Mouse (Mus musculus): ENCODE measurements around the gene Nek10.
A peak's percentile ranks its signal among the peaks of the same experiment; 100 is the strongest.
"Not testable (repeated sequence)": the region's sequence is repeated elsewhere in the genome, so short reads cannot be mapped to it uniquely, and the experiment has no call there.

Gene Nek10

DNA sequence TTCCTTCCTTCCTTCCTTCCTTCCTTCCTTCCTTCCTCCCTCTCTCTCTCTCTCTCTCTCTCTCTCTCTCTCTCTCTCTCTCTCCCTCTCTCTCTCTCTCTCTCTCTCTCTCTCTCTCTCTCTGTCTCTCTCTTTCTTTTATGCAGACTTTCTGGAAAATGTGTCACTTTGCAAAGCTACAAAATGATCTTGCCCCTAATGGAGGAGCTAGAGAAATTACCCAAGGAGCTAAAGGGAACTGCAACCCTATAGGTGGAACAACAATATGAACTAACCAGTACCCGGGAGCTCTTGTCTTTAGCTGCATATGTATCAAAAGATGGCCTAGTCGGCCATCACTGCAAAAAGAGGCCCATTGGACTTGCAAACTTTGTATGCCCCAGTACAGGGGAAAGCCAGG, at the start of gene Nek10:
Gene Nek10, plus strand, starts transcription at position 301 of the 400 bp plus-strand sequence.
- not testable (repeated sequence) for DNase-seq (ENCODE audit: low spot score)

DNA sequence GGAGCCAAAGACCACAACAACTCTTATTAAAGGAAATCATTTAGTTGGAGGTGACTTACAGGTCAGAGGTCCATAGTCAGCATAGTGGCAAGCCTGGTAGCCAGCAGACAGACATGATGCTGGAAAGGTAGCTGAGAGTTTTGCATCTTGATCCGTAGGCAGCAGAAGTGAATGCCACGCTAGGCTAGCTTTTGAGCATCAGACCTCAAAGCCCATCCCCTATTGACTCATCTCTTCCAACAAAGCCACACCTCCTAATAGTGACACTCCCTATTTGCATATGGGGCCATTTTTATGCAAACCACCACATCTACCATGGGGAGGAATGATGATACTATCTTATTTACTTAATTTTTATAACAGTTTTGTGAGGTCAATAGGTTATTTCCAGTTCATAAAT, 22.0 kb upstream of the Nek10 start:
- DNase-seq (ENCODE audit: low spot score) = no peak

DNA sequence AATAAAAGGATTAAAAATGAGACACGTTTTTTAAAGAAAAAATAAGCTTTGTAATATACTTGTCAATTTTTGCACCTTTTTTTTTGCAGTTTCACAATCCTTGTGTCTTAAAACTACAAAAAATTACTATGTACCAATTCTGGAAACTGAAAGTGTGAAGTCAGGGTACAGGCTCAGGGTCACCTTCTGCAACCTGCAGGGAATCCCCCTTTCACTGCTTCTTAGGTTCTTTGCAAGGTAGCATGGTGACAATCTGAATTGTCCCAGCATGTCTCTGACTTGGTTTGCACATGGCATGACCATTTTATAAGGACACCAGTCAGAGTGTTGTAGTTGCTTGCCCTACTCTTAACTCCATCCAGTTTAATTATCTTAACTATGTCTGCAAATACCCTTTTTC, 19.0 kb upstream of the Nek10 start:
- no peak for DNase-seq (ENCODE audit: low spot score)

DNA sequence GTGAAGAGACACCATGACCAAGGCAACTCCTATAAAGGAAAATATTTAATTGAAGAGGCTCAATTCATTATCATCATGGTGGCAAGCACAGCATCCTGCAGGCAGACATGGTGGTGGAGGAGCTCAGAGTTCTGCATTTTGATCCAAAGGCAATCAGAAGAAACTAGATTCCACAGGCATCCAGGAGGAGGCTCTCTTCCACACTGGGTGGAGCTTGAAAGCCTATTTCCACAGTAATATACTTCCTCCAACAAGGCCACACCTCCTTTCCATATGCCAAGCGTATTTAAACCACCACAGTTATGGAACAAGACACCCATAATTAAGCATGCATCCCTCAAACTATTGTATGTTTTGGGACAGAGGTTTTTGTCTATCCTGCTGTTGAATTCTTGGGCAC, 16.2 kb upstream of the Nek10 start:
- DNase-seq (ENCODE audit: low spot score) = no peak

DNA sequence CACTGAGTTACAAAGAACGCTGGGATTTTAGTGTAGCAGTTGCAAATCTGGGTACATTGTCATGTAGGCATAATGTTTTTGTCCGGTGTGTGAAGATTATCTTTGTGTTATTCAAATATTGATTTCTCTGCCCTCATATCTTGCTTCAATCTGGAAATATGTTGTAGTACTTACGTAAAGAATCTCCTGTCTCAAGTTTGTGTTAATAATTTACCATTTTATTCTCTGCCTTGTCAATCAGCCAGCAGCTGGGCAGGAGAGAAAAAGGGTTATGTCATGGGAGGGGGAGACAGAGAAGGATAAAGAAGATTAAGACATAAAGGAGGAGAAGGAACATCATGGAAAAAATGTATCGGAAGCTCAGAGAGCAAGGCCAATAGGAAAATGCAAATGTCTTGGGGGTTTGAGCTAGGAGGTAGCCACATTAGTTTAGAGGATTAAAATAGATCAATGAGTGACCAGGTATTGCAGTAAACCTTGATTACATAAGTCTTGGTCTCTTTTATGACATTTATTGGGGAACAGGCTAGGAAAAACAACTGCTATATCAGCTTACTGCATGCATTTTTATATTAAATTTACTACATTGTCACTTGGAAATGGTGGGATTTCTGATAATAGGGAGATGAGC, 13.3 kb upstream of the Nek10 start:
- no peak for DNase-seq (ENCODE audit: low spot score)

DNA sequence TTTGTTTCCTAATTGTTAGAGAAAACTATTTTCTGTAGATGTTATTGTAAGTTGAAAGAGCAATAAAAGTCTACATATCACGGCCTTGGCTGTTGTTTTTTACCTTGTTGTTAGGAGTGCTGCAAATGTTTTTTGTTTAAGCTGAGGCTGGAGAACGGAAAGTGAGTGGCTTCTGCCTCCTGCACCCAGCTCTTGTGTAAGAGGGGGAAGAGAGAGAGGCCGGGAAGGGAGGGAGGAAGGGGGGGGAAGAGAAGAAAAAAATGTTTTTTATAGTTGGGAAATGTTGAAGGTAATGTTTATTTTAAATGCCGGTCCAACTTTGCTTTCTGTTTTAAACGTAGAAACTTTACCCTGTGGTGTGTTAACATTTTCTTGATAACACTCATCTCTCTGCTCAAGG, 3.4 kb upstream of the Nek10 start:
- no peak for DNase-seq (ENCODE audit: low spot score)

DNA sequence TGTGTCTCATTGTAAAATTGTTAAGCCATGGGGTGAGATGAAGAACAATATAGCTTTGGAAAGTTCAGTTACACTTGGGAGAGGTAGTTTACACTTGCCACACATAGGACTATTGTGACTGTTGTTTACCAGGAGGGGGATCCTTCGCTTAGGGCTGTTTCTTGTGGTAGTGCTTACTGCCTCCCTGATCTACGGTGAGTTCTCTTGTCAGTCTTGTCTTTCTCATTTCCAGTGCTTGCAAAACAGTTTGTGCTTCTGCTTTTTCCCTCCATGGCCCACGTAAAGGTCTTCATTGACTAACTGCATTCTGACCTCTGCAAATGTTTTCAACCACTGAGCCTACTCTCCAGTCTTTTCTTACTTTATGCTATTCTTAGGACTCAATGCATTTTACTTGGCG, 2.9 kb upstream of the Nek10 start:
- no peak for DNase-seq (ENCODE audit: low spot score)

DNA sequence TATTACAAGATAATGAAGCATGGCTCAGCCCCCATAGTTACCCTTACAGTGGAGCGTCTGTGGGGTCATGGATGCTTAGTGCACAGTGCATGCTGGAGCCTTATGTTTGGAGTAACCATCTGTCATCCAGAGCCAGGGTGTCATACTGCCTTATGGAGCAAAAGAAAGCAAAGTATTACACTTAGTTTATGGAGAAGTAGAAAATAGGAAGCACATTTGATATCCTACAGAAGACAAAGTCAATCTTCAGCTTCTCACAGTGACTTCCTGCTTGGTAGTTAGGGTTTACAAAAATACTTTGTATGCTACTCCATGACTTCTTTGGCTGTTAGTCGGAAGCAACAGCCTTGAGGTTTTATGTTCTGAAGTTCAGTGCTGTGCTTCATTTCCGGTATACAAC, 2.4 kb upstream of the Nek10 start:
- no peak for DNase-seq (ENCODE audit: low spot score)

DNA sequence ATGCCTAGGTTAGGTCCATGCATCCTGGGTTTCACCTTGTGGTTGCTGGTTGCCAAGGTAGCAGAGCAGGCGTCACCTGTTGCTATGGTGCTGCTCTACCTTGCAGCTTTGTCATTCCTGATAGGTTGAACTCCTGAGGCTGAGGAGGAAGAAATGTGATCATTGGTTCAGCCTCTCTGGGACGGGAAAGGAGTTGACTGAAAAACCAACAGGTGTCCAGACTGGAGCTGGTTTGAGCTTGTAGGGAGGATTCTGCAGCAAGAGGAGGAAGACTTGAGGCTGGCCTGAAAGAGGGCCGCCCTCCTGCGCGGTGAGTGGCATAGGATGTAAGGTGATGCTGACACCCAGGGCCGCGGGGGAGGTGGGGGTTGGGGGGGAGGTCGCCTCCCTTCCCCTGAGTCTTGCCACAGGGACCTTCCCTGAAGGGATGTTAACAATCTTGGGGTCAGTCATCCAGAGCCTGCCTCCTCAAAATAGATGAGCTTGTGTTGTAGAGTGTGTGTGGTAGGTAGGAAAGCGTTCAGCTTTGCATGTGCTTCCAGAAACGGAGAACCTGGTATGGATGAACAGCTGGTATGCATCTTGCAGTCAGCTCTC, 804 bp downstream of the Nek10 start:
- DNase-seq (ENCODE audit: low spot score) = no peak

DNA sequence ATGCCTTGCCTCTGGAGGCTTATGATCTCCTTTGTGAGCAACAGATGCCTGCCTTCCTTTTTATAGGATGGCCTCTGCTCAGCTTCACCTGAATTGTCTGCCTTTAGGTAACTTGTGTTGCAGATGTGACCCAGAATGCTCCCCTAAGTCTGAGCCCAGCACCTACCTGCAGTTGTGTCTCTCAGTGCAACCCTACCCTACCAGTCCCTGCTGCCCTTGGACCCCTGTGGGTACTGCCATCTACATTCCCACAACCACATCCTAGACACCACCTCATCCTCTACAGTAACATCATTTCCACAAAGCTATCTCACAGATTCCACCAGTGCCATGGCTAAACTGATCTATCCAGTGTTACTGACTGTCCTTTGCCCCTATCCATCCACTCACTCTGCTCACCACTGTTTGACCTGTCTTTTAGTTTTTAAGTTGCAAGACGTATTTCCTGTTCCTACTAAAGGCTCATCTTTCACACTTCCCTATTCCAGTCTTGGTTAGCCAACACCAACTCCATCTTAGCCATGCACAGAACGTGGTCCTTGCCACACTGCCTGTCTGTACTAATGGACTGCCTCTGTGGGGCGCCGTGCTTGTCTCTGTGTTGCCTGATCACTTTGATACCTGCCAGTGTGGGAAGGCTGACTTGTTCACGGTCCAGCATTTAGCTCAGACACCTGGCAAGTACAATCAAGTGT, 1.4 kb downstream of the Nek10 start:
- DNase-seq (ENCODE audit: low spot score) = no peak

DNA sequence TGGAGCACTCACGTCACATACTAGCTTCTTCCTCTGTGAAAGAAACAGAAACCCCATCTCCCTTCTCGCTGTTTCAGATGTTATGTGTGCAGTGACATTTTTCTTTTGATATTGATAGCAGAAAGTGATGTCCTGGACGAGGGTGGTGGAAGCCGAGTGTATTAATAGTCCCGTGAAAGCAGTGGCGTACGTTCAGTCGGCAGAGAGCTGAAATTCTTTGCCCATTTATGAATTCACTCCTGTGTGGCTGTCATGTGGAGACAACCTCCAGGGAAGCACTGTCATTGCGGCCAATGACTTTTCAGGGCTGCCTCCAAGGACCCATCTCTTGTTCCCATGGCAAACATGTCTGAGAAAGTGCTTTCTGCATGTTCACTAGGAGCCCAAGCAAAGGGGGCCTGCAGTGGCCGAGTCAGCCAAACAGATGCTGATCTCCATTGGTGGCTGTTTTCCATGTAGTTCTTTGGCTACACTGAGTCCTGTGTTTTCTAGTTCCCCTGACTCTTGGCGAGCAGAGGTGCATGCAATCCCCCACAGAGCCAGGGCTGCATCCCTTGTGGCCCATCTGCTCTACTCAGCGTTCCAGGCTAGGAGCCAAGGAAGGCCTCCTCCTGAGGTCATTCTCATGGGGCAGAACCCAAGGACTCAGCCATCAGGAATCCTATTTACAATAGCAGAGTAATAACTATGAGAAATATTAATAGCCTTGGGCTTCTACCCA, 29.5 kb downstream of the Nek10 start:
- DNase-seq (ENCODE audit: low spot score) = peak; percentile 39

DNA sequence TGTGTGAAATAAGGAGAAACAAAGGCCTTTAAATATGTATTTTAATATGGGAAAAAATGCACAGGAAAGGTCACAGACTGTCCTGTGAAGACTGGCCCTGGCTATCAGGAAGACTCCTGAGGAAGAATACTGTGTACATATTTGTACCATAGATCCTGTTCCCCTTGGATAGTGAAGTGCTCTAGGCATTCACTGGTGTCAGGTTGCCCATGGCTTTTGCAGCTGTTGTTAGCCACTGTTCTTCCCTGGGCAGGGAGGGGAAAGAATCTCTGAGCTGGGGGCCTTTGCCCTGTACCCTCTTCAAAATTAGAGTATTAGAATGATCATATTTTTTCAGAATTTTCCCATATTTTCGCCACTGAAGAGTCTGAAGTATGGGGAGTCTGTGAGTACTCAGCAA, 30.3 kb downstream of the Nek10 start:
- no peak for DNase-seq (ENCODE audit: low spot score)

DNA sequence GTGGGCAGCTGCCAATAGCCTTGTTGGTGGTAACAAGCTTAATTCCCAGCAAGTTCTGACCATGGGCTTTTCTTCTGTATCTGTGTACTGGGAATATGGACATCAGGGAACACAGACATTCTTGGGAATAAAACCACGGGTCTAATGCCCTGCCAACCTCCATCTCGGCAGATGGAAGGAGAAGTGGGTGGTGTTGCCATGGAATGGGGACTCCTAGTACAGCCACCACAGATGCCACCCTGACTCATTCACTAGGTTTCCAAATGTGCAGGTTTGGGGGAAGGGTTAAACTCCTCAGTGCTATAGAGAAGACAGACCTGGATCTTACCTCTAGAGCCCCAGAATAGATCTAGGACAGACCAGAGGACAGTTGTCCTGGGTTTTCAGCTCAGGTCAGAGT, 31.1 kb downstream of the Nek10 start:
- DNase-seq (ENCODE audit: low spot score) = peak; percentile 40

DNA sequence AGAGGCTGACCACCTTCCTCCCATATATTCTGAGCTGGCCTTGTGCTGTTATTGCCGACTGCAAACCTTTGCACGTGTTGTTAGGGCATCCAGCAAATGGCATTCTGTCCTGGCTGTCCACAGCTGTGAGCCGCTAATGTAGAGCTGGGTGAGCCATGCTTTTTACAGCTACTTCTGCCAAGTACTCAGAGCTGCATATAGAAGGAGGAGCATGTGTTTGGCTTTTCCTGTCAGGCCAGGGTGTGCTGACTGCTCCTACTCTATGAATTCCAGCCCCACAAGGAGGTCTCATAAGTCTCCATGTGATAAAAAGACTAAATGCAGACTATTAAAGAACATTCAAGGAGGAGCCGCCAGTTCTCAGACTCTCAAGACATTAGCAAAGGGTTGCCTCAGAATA, 34.4 kb downstream of the Nek10 start:
- no peak for DNase-seq (ENCODE audit: low spot score)

DNA sequence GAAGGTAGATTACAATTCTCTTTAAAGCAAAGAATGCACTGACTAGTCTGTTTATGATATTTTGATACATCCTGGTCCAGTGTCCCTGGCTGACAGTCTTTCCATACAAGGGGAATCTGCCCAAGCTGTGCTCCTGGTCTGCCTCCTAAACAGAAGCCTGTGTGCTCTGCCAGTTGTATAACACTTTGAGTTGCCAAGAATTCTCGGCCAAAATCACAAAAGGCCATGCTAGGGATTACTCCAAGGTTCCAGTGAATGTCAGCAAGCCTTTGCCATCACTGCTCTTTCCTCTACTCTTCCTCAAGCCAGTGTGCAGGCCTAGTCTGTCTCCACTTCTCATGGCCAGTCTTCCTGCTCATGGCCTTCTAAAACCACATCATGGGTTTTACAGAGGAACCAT, 34.9 kb downstream of the Nek10 start:
- no peak for DNase-seq (ENCODE audit: low spot score)

DNA sequence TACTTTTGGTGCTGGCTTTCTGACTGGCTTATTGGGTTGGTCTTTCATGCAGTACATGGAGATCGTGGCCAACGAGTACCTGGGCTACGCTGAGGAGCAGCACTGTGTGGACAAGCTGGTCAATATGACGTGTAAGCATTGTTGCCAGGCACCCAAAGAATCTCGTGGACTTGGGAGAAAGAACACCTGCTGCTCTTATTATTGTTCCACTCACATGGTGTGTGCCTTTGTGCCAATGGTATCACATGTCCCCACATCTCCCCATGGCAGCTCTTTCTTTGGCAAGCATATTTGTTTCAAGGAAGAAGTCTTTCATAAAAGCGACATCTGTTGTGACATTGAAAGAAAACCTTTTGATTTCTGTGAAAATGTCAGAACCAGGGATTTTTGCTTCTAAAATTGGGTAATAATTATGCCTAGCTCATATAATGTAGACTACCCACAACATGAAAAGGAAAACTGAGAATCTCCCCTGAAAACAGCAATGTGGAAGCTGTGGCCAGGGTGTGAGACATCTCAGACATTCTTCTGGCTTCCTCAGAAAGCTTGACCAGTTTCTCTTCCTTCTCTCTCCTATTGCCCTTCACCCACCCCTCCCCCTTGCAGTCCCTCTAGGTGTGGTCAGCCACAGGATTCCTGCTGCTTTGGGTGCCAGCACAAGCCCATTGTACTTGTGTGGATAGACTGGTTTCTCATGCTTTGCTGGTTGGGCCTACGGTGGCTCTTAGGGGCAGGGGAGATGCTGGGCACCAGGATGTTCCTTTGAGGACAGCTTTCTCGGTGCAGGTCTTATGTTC, 39.7 kb downstream of the Nek10 start:
- no peak for DNase-seq (ENCODE audit: low spot score)

DNA sequence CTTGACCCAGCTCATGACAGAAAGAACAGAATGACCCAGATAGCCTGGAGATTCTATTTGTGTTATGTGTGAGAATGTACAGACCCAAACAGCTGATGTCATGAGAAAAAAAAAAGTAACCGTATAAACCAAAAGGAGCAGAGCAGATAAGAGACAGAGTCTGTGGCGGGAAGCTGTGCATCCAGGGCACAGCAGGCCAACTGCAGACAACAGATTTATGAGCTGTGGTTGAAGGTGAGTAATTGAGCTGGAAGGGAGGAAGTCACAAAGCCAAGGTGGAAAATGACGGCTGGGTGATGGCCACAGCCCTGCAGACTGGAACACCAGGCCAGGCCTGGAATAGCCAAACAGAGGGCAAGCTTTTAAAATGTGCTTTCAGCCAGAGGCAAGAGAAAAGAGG, 49.6 kb downstream of the Nek10 start:
- DNase-seq (ENCODE audit: low spot score) = no peak

DNA sequence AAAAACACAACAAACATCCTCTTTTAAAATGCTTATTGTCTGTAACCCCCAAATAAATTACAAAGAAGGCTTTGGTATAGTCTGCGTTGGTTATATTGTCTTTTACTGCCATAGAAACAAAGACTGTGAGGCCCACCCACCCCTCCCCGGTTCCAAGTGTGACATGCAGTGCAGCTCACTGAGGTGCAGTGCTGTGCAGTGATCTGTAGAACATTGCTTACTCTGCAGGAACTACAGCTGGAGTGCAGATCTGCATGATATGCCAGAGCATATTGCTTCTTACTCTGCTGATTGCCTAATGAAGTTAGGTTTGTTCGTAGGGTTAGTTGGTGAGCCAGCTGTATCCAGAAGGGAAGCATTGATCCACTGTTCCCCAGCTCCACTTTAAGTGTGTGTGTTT, 57.1 kb downstream of the Nek10 start:
- DNase-seq (ENCODE audit: low spot score) = no peak

DNA sequence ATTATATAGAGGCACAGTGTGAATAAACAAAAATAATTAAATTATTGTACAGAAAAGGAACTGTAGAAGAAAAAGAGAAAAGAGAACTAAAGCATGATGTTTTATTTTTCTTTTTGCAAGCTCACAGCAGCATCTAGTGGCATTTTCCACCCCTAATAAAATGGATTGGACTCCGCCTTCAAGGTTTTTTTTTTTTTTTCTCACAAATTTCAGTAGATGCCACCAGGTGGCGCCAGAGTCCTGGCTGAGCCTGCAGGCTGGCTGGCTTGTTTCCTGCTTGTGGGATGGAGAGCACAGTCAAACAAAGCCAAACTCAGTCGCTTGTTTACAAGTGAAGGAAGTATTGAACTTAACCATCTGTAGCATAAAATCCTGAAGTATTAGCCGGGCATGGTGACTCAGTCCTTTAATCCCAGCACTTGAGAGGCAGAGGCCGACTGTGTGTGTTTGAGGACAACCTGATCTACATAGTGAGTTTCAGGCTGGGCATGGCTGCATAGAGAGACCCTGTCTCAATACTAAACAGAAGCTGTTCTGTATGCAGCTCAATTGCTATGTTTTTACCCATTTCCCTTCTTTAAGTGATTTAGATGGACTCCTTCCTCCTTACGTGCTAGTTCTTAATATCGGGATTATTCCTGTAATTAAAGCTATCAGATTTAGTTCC, 60.6 kb downstream of the Nek10 start:
- peak; percentile 66 for DNase-seq (ENCODE audit: low spot score)

DNA sequence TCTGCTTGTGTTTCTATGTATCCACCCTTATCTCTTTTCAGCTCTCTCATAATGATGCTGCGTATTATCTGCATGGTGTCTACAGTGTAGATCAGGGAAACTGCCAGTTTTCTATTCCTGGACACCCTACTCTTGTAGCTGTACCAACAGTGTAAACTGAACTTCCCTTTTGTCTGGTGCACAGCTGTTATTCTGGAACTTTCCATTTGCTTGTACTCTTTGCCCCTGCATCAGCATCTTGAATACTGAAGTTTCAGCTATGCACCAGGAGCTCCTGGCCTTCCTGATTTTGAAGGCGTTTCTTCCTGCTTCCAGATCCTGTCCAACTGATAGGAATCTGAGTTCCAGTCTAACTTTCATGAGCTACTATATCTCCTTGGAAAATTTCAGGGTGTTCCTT, 66.0 kb downstream of the Nek10 start:
- no peak for DNase-seq (ENCODE audit: low spot score)

DNA sequence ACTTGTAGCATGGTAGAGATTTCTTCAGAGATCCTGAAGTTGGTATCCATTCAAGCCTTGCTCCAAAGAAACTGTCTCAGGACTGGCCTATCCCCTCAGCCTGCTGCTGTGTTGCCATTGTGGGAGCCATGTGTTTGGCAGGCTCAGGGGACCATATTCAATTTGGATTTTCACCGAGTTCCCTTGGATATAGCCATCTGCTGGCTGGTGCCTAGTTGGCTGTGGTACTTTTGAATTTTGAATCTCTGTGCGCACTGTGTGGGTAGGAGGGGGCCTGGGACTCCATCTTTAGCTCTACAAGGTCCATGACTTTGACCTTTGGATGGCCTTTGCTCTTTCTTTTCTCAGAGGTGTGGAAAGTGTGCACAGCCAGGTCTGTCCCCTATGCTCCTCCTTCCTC, 66.8 kb downstream of the Nek10 start:
- DNase-seq (ENCODE audit: low spot score) = no peak

DNA sequence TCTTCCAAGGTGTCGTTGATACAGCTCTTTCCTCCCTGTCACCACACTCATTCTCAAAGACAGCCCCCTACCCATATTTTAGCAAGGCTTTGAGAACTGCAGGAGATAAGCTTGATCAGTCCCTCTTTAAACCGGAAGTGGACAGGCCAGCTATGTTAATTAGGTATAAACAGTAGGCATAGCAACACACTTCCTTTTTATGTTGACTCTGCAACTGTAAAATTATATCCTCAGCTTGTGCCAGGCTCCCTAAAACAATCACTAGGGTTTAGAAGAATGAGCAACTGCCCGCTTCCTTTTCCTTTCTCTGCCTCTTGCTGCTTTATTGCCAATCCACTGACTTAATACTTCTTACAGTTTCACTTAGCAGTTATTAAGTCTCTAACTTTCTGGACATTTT, 67.2 kb downstream of the Nek10 start:
- DNase-seq (ENCODE audit: low spot score) = no peak

Data from layer of hippocampus, adult 9-10 months (tissue).